Mouse (Mus musculus): ENCODE results near the gene Rnf214. TPM values are rescaled to one million over a fixed set of nuclear protein-coding genes. Genes with fewer than 3 reads are reported as not detected.

Gene Rnf214
- total and polyA plus RNA-seq, 3 experiments = 12.5 to 37.1 (median 31.8) TPM

DNA sequence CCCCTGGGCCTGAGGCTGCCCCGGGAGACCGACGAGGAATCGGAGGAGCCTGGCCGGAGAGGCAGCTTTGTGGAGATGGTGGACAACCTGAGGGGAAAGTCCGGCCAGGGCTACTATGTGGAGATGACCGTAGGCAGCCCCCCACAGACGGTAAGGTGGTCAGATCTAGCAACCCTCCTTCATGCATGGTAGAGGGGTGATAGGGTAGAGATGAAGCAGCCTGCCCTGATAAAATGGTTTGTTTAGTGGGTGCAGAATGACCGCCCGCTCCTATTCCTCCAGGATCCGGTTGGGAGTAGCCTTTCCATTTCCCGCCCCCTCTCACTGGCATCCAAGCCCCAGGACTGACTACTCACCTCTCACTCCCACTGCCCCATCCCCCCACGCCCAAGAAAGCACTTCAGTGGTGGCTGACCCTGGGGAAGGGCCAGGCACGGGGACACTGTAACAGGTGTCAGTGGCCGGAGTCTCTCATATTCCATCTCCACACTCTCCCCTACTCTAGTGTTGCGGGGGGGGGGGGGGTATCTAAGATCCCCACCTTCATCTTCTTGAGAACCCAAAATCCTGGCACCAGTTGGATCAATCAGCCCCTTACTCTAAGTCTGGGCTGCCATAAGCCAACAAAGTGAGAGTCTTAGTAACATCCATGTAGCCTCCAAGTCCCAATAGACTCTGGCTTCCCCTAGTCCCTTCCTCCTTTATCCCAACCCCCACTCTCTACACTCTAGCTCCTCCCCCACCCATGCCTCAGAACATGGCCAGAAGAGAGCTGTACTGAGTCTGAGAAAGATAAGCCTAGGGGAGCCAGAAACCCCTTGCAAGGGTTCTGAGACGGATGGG is 67.4 kb downstream of the Rnf214 start:
- peak; percentile 18 to 38 for DNase-seq
- Histone ChIP-seq H3K27ac (peak overlapping the region; percentile 68), H3K4me1 (ENCODE audit: control insufficient read depth, insufficient read depth, low read length) (peaks cover 11% of the 10 kb centered on the region), H3K9ac (ENCODE audit: low read depth, low read length) (peak overlapping the region; percentile 92), H3K4me3 (peak overlapping the region; percentile 79), H3K79me2 (replicated peaks; ENCODE audit: control insufficient read depth, insufficient read depth, low read length) (no peaks in the 10 kb centered on the region), H3K36me3 (ENCODE audit: control insufficient read depth, insufficient read depth, low read length) (peaks cover 2% of the 10 kb centered on the region), H3K27me3 (ENCODE audit: control insufficient read depth, insufficient read depth, low read length) (no peaks in the 10 kb centered on the region)
- WGBS = 6% methylated on average over 17 of the region's 17 CpGs
- intact Hi-C loops (cut with DNase I) = no loop called here
- no peak for TF ChIP-seq EP300 (IDR thresholded peaks at IDR 0.05; ENCODE audit: insufficient read depth, low read depth, low read length)
- no peak for TF ChIP-seq CTCF (IDR thresholded peaks at IDR 0.05)
- no peak for TF ChIP-seq POLR2A (IDR thresholded peaks at IDR 0.05; ENCODE audit: insufficient read depth, low read depth, low read length)

- no peaks in the 10 kb centered on the region for H3K27me3 ChIP-seq (ENCODE audit: control insufficient read depth, insufficient read depth, low read length)
- TF ChIP-seq EP300 (IDR thresholded peaks at IDR 0.05; ENCODE audit: insufficient read depth, low read depth, low read length) (no peak), POLR2A (IDR thresholded peaks at IDR 0.05; ENCODE audit: insufficient read depth, low read depth, low read length) (peak; percentile 89), CTCF (IDR thresholded peaks at IDR 0.05) (peak; percentile 48)
- peak within 1 kb of the TSS; percentile 92 for H3K9ac ChIP-seq (ENCODE audit: low read depth, low read length)
- DNase-seq = peak; percentile 79 to 80
- H3K36me3 ChIP-seq (ENCODE audit: control insufficient read depth, insufficient read depth, low read length) = peaks cover 2% of the 10 kb centered on the region
- H3K27ac ChIP-seq = peak within 1 kb of the TSS; percentile 68
- peak within 1 kb of the TSS; percentile 79 for H3K4me3 ChIP-seq
- intact Hi-C loops (cut with DNase I) = no loop called here
- under 1% methylated on average over 40 of the region's 40 CpGs for WGBS
- H3K79me2 ChIP-seq (replicated peaks; ENCODE audit: control insufficient read depth, insufficient read depth, low read length) = no peaks in the 10 kb centered on the region
- peaks cover 11% of the 10 kb centered on the region for H3K4me1 ChIP-seq (ENCODE audit: control insufficient read depth, insufficient read depth, low read length)
Measured at GRCm38 (mm10) chr9:45838434-45839138, 68.1 kb downstream of the Rnf214 start, which contains the start of gene Bace1. Gene Bace1 (plus strand): TSS chr9:45838580.

DNA sequence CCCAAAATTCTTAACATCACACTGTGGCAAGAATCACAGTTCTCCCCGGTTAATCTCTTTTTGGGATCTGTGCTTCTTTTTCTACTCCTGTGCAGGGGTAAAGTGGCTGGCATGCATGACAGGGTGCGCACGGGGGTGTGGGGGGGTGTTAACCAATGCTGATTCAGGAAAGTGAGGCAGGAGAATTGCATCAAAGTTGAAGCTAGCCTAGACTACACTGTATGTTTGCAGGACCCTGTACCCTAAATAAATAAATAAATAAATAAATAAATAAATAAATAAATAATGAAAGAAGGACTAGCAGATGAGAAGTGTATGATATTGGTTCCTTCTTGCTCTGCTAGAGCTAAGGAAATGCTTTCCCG is 68.7 kb downstream of the Rnf214 start:
- TF ChIP-seq POLR2A (IDR thresholded peaks at IDR 0.05; ENCODE audit: insufficient read depth, low read depth, low read length) = no peak
- no peak for TF ChIP-seq EP300 (IDR thresholded peaks at IDR 0.05; ENCODE audit: insufficient read depth, low read depth, low read length)
- no peak for TF ChIP-seq CTCF (IDR thresholded peaks at IDR 0.05)
- peaks cover 2% of the 10 kb centered on the region for H3K36me3 ChIP-seq (ENCODE audit: control insufficient read depth, insufficient read depth, low read length)
- H3K4me3 ChIP-seq = peak overlapping the region; percentile 79
- WGBS = 15% methylated on average over 4 of the region's 4 CpGs
- H3K27ac ChIP-seq = peak overlapping the region; percentile 68
- intact Hi-C loops (cut with DNase I) = no loop called here
- H3K79me2 ChIP-seq (replicated peaks; ENCODE audit: control insufficient read depth, insufficient read depth, low read length) = no peaks in the 10 kb centered on the region
- no peaks in the 10 kb centered on the region for H3K27me3 ChIP-seq (ENCODE audit: control insufficient read depth, insufficient read depth, low read length)
- peaks cover 11% of the 10 kb centered on the region for H3K4me1 ChIP-seq (ENCODE audit: control insufficient read depth, insufficient read depth, low read length)
- no peak for DNase-seq
- no peak overlapping the region; the same call in 1 of the 2 replicates for H3K9ac ChIP-seq (ENCODE audit: low read depth, low read length)

GRCm38 (mm10) chr9:45833461-45833860 is 73.2 kb downstream of the Rnf214 start:
- no peak for DNase-seq
- no peaks in the 10 kb centered on the region for H3K4me1 ChIP-seq (ENCODE audit: control insufficient read depth, insufficient read depth, low read length)
- intact Hi-C loops (cut with DNase I) = no loop called here
- 68% methylated on average over 2 of the region's 2 CpGs for WGBS
- no peaks in the 10 kb centered on the region for H3K36me3 ChIP-seq (ENCODE audit: control insufficient read depth, insufficient read depth, low read length)
- no peaks in the 10 kb centered on the region for H3K27me3 ChIP-seq (ENCODE audit: control insufficient read depth, insufficient read depth, low read length)
- no peaks in the 10 kb centered on the region for H3K79me2 ChIP-seq (replicated peaks; ENCODE audit: control insufficient read depth, insufficient read depth, low read length)
- no peak overlapping the region for H3K27ac ChIP-seq
- no peak overlapping the region for H3K4me3 ChIP-seq
- H3K9ac ChIP-seq (ENCODE audit: low read depth, low read length) = no peak overlapping the region
- TF ChIP-seq POLR2A (IDR thresholded peaks at IDR 0.05; ENCODE audit: insufficient read depth, low read depth, low read length) = no peak
- TF ChIP-seq CTCF (IDR thresholded peaks at IDR 0.05) = no peak
- no peak for TF ChIP-seq EP300 (IDR thresholded peaks at IDR 0.05; ENCODE audit: insufficient read depth, low read depth, low read length)

- Histone ChIP-seq H3K36me3 (ENCODE audit: control insufficient read depth, insufficient read depth, low read length) (no peaks in the 10 kb centered on the region), H3K27me3 (ENCODE audit: control insufficient read depth, insufficient read depth, low read length) (no peaks in the 10 kb centered on the region), H3K27ac (no peak overlapping the region), H3K79me2 (replicated peaks; ENCODE audit: control insufficient read depth, insufficient read depth, low read length) (no peaks in the 10 kb centered on the region), H3K4me1 (ENCODE audit: control insufficient read depth, insufficient read depth, low read length) (no peaks in the 10 kb centered on the region), H3K9ac (ENCODE audit: low read depth, low read length) (no peak overlapping the region), H3K4me3 (no peak overlapping the region)
- DNase-seq = no peak
- intact Hi-C loops (cut with DNase I) = no loop called here
- TF ChIP-seq CTCF (IDR thresholded peaks at IDR 0.05) = no peak
- WGBS = 87% methylated on average over 2 of the region's 2 CpGs
Measured at GRCm38 (mm10) chr9:45832898-45833297, 73.8 kb downstream of the Rnf214 start.

GRCm38 (mm10) chr9:45829107-45829506 is 77.6 kb downstream of the Rnf214 start:
- H3K79me2 ChIP-seq (replicated peaks; ENCODE audit: control insufficient read depth, insufficient read depth, low read length) = no peaks in the 10 kb centered on the region
- intact Hi-C loops (cut with DNase I) = loop anchor here (10.0 kb wide), 1 partner anchor 456 kb away; the partner anchor contains the start of gene Bud13
- DNase-seq = peak; percentile 66 to 68
- H3K36me3 ChIP-seq (ENCODE audit: control insufficient read depth, insufficient read depth, low read length) = no peaks in the 10 kb centered on the region
- no peak overlapping the region for H3K9ac ChIP-seq (ENCODE audit: low read depth, low read length)
- WGBS = 31% methylated on average over 10 of the region's 10 CpGs
- peak overlapping the region; percentile 44; the same call in 1 of the 2 replicates for H3K27ac ChIP-seq
- peak overlapping the region; percentile 65 for H3K4me3 ChIP-seq
- 0 out of 2 replicates have a peak, but pooled peaks have one; percentile 13 for TF ChIP-seq EP300 (IDR thresholded peaks at IDR 0.05; ENCODE audit: insufficient read depth, low read depth, low read length)
- no peak for TF ChIP-seq POLR2A (IDR thresholded peaks at IDR 0.05; ENCODE audit: insufficient read depth, low read depth, low read length)
- peak; percentile 82 for TF ChIP-seq CTCF (IDR thresholded peaks at IDR 0.05)
- no peaks in the 10 kb centered on the region for H3K27me3 ChIP-seq (ENCODE audit: control insufficient read depth, insufficient read depth, low read length)
- no peaks in the 10 kb centered on the region for H3K4me1 ChIP-seq (ENCODE audit: control insufficient read depth, insufficient read depth, low read length)
